Mouse (Mus musculus) brain, adult 2 months (tissue): Measurements from ENCODE around the gene Zfp791.
"Not testable (repeated sequence)": the region's sequence is repeated elsewhere in the genome, so short reads cannot be mapped to it uniquely, and the experiment has no call there.

ENCODE experiments used
- DNase-seq: peaks from one replicate; pipeline ENCODE4 v3.0.0; 2011; ENCODE audit warnings: low read depth, low spot score

Gene Zfp791

DNA sequence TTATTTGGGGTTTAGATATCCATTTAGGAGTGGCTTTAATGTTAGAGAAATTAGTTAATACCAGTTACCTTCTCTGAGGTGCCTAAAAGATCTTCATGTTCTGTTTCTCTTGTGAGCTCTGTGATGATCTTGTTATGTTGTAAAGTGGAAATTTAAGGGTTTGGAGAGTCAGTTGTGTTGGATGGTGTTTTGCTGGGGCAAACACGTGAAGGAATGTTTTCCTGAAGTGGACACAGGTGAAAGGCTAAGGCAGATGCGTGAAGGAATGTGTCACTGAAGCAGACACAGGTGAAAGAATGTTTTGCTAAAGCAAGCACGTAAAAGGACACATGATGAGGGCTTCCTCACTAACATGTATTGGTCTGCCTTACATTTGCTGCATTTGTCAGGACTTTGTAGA is at the start of gene Zfp791:
Gene Zfp791, minus strand, starts transcription at position 101 of the 400 bp plus-strand sequence.
- no peak for DNase-seq

DNA sequence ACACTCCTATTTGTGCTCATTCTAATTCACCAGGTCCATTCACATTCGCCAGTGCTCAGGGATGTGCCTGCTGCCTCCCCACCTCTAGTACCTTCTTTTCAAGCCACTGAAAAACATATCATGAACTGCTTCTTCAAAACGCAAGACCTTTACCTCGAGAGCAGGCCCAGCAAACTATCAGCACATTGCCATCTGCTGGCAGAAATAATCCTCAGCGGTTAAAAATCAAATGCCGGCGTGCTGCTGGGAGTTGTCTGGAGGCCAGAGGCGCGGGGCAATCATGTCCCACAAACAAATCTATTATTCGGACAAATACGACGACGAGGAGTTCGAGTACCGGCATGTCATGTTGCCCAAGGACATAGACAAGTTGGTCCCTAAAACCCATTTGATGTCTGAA is 48.4 kb upstream of the Zfp791 start:
- peak; percentile 58 for DNase-seq

DNA sequence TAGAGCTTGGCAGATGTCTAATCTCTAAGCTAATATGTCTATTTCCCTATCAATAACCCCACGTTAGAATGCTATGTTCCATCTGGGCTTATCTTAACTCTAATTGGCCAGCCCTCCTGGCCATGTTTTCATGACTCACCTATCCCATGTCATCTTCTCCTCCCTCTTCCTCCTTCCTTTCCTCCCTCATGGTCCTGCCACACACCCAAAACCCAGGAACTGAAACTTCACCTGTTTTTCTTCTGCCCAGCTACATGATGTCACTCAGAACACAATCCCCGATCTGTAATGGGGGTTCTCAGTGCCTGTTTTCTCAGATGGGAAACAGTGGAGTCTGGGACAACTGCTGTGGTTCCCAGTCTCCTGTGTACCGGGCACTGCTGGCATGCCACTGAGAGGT is 28.7 kb upstream of the Zfp791 start, which contains the start of gene Cks1brt:
Gene Cks1brt, plus strand, starts transcription at position 301 of the 400 bp plus-strand sequence.
- no peak for DNase-seq

DNA sequence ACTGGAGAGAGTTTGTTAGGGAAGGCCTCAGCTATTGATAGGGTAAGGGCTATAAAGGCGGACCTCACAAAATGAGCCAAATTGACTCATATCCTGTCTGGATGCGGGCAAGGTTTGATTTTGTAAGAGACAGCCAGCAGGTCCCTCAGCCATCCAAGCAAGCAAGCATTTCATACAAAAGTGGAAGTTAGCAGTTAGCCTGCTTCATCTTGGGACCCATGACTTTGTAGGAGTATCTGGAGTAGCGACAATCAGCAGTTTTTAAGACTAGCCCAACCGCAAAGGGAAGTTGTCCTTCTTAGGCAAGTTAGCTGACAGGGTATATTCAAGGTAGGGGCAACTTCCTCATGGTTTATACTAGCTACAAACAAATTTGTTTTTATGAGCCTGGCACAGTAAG is 19.6 kb upstream of the Zfp791 start:
- DNase-seq, result peak; percentile 45

DNA sequence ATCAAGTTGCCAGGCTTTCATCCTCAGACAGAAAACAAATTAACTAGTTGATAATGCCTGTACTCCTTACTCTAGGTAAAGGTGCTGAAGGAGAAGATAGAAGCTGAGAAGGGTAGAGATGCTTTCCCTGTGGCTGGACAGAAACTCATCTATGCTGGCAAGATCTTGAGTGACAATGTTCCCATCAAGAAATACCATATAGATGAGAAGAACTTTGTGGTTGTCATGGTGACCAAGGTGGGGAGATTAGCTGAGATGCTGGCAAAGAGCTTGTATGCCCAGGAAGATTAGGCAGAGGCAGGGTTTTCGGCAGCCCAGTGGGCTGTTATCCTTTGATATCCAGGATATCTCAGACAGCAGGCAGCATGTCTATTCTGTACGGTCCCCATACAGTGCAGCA is 12.8 kb upstream of the Zfp791 start:
- not testable (repeated sequence) for DNase-seq

DNA sequence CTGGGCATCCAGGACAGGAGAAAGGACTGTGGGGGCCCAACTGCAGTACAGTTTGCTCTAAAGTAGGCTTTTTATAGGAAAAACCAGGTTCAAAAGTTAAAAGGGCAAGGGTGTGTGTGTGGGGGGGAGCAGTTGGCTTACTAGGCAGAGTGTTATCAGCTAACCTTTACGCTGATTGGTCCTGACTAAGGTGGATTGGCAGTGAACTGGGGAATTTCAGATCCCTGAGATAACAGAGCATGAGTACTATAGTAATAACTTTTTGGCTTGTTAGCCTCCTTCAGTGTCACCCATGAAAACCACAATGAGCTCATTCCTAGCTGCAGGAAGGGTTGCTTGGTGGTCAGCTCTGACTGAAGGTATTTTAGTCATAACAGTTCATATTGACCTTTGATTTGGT is 9.4 kb upstream of the Zfp791 start:
- no peak for DNase-seq

DNA sequence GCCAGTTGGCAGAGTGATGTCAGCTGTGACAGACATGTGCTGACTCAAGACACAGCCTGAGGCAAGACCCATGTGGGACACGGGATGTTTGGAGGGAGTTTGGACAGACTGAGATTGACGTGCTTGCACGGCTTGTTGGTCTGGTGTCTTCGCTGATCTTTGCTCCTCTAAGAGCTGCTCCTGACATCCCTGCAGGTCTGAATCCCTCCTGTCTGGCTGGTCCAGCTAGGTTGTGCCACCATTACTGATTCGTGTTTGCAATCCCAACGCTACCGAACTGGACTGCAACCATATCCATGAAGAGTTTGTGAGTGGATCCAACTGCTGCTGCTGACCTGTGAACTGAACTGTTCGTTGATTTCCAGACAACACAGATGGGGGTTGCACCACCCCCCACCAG is 796 bp upstream of the Zfp791 start:
- DNase-seq, result no peak

DNA sequence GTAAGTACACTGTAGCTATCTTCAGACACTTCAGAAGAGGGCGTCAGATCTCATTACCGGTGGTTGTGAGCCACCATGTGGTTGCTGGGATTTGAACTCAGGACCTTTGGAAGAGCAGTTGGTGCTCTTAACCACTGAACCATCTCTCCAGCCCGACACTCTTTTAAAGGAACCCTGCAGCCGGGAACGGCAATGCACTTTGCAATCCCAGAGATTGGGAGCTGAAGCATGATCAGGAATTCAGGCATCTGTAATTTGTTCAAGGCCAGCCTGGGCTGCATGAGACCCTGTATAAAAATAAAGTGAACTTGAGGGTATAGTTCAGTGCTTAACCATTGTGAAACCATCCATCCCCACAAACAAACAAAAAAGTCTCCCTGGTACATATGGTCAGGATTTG is 2.6 kb downstream of the Zfp791 start:
- DNase-seq, result not testable (repeated sequence)

DNA sequence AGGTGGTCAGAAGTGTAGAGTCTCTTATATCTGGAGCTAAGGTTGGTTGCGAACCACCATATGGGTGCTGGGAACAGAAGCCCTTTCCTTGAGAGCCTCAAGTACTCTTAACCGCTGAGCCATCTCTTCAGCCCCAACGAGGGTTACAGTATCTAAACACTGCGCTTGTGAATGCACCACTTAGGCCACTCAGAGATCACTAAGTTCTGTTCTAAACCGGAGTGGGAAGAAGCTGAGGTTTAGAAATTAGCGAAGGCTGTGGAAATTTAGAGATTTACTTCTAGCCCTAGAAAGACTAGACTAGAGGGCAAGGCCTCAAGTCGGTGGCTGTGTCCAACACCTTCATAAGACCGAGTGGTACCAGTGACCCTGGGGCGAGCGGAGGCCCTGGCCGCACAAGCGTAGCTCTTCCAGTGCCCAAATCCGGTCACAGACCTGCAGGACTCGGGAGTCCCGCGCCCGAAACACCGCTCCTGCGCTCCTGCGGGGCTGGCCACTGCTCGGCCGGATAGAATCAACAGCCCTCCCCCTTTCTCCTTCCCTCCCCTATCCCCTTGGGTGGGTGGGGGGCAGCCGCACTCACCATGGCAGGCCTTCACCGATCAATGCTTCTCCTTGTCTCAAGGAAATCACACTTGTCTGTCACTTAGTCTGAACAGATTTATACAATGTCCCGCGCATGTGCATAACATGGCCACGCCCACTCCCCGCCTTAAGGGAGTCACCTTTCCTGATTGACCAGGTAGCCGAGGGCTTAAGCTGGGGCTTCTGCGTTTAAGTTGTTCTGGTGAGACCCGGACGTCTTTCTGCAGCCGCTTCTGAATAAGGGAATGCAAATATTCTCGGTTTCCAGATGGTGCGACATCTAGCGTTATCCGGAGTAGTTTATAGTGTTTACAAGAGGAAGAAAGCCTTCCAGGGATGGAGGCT is 3.6 kb downstream of the Zfp791 start:
- peak; percentile 95 for DNase-seq

DNA sequence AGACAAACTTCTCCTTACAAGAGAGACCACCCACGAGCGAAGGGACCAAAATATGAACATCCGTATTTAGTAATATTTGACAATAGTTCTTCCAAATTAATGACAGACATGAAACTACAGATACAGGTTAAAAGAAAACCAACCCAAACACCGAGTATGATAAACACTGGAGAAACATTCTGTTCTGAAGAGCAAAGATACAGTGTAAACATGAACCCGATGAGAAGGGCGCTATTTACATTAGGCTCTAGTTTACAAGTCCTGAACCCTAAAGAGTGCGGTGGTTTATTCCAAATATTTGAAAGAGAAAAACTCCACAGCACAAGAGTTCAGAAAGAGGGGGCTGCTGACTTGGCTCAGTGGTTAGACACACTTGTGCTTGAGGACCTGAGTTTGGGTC is 5.9 kb downstream of the Zfp791 start:
- no peak for DNase-seq

DNA sequence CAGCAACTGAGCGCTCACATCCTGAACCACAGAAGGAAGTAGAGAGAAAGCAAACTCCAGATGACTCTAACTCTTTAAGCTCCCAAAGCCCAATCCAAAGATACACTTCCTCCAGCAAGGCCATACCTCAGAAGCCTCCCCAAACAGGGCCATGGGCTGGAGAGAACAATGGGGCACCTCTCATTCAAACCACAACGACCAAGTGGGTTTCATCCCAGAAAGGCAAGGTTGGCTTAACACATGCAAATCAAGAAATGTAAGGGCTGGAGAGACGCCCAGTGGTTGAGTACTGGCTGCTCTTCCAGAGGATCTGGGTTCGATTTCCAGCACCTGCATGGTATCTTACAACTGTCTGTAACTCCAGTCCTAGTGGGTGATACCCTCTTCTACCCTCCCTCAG is 7.4 kb downstream of the Zfp791 start:
- DNase-seq, result no peak

DNA sequence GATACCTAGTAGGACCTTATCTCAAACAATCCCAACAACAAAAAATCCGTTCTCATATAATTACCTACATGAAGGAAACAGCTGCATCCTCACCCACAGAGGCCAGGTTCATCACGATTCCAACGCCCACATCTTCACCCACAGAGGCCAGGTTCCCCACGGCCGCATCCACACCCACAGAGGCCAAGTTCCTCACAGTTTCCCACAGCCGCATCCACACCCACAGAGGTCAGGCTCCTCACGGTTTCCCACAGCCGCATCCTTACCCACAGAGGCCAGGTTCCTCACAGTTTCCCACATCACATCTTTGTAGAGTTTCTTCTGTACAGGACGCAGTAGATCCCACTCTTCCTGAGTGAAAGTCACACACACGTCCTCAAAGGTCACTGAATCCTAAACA is 9.7 kb downstream of the Zfp791 start:
- no peak for DNase-seq

DNA sequence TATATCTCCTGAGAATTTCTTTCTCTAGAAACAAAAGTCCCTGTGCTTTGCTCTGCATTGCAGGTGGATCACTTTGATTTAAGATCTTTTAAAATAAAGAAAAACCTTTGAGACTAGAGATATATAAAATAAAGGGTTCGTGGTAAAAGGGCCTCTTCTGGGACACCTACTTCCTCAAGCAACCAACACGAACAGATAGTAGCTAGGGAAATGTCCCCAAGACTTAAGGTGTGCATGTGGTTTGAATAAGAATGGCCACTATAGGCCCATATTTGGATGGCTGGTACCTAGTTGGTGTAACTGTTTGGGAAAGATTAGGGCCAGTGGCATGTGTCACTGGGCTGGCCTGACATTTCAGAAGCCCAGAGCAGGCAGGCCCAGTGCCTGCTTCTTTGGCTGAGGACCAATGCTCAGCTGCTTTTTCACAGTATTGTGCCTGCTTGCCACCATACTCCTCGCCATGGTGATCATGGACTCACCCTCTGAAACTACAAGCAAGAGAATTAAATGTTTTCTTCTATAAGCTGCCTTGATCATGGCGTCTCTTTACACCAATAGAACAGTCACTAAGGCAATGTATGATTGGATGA is 22.7 kb downstream of the Zfp791 start:
- DNase-seq, result no peak

DNA sequence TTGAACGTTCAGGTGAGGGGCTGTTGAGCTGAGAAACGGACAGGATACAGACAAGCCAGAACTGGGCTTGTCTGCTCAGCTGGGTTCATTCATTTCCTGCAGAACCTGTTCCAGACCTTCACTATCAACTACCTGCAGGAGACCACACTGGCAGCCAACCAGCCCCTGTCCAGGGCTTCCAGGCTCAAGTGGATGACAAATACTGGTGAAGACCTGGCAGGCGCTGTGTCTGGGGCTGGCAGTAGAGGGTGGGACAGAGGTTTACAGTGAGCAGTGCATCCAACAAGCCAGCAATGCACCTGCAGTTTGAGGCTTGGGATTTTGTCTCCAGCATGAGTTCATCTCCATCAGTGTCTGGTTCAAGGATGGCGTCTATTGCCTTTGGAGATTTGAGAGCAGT is 26.0 kb downstream of the Zfp791 start:
- DNase-seq, result no peak

DNA sequence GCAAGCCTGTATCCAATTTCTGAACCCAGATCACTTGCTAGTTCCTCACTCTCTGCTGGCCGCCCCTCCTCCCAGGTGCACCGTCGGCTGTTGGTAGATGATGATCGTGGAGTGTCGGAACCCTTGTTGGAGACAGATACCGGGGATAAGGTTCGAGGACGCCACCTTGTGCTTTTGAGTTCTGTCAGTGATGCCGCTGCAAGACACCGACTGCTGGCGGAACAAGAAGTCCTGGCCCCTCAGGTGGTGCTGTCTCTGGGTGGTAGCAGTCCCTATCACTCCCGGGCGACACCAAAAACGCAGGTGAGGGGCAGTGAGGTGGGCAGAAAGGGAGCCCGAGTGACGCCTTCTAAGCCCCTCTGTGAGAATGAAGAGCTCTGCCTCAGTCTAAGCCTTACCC is 26.7 kb downstream of the Zfp791 start:
- DNase-seq, result no peak

DNA sequence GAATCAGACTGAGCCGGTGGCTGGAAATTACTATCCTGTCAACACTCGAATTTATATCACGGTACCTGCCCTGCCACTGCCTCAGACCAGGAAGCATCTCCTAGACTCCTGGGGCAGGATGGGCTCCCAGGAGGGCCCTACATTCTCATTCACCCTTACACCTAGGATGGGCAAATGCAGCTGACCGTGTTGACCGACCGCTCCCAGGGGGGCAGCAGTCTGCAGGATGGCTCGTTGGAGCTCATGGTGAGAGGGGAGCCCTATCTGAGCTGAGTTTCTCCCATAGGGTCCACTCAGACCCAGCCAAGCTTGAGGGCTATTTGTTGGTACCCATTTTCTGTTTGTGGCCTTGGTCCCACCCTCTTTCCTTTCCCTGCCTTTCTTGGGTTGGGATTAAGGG is 27.3 kb downstream of the Zfp791 start:
- DNase-seq, result no peak

DNA sequence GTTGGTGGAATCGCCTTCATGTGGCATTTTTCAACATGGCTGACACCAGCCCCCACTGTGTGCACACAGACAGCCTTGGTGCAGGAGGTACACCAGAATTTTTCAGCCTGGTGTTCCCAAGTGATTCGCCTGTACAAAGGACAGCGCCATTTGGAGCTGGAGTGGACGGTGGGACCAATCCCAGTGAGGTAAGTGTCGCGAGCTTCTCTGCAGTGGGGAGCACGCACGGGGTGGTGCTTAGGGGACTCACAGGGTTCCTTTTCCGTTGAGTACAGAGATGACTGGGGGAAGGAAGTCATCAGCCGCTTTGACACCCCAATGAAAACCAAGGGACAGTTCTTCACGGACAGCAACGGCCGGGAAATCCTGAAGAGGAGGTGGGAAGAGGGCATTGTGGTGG is 27.8 kb downstream of the Zfp791 start:
- no peak for DNase-seq

DNA sequence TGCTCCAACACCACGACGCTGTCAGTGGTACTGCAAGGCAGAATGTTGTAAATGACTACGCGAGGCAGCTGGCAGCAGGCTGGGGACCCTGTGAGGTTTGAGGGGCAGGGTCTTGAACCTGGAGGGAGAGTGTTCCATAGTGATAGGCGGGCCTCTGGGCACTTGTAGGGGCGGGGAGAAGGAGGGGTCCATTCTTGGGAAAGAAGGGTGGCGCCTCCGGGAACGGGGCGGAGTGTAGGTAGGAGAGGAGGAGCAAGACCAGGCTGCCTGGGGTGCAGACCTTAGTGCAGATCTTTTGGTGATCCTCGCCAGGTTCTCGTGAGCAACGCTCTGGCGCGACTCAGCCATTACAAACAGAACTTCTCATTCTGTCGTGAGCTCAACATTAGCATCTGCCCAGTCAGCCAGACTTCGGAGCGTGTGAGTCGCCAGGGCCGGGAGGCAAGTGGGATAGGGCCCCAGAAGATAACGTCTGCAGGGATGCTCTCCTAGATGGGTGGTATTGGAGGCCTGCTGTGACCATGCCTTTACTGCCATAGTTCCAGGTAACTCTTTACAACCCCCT is 31.3 kb downstream of the Zfp791 start:
- DNase-seq, result no peak

DNA sequence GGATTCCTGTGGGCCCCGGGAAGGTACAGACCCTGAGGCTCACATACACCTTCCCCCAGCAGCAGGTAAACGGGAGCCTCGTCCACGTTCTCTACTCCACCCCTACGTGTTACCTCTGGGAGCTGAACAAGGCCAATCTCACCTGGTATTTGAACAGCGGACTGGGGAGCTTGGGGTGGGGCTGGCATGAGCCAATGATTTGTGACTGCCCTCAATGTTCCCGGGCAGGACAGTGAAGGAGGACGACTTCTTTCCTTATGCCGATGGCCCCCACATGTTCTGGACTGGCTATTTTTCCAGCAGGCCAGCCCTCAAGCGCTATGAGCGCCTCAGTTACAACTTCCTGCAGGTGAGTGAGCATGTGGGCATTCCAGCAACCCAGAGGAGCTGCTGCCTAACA is 32.0 kb downstream of the Zfp791 start:
- DNase-seq, result no peak

DNA sequence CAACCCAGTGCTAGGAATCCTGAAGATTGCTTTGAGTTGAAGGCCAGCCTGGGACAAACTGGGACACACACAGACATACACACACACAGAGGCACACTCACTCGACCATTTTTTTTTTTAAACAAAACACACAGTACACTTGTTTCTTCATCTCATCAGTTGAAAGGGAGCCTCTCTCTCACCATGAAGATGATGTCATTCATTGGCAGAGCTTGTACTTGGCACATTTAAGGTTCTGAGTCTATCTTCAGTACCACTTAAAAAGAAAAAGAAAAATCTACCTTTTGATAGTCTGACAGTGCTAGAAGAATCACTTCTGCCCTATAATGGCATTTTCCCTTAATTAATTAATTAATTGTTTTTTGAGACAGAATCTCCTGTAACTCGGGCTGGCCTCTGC is 34.1 kb downstream of the Zfp791 start:
- DNase-seq, result no peak

DNA sequence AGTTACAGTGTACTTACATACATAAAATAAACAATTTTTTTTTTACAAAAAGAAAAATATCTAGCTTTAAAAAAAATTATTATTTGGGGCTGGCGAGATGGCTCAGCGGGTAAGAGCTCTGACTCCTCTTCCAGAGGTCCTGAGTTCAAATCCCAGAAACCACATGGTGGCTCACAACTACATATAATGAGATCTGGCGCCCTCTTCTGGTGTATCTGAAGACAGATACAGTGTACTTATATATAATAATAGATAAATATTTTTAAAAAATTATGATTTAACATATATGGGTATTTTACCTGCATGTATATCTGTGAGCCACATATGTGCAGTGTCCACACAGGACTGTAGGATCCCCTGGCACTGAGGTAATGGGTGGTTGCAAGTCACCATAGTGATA is 36.7 kb downstream of the Zfp791 start:
- DNase-seq, result no peak

DNA sequence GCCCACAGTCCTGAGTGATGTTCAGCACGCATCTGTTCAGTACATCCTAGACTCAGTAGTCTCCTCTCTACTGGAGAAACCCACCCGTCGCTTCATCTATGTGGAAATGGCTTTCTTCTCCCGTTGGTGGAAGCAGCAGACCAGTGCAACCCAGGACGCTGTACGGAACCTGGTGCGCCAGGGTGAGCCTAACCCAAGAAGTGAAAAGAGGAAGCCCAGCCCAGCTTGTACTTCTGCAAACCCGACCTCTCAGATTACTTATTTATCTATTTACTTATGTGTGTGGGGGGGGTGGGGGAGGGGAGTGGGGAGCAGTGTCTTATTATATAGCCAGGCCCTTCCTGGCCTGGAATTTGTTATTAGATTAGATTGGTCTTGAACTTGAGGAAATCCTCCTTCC is 38.3 kb downstream of the Zfp791 start:
- no peak for DNase-seq
